Mouse (Mus musculus): ENCODE measurements at regions not wholly inside any gene's neighbourhood (a gene's known extent, or its start where the extent isn't known, plus 50 kb on each side); places are given as distances from the start of the nearest gene placed in this dataset.
A peak's percentile ranks its signal among the peaks of the same experiment; 100 is the strongest.

DNA sequence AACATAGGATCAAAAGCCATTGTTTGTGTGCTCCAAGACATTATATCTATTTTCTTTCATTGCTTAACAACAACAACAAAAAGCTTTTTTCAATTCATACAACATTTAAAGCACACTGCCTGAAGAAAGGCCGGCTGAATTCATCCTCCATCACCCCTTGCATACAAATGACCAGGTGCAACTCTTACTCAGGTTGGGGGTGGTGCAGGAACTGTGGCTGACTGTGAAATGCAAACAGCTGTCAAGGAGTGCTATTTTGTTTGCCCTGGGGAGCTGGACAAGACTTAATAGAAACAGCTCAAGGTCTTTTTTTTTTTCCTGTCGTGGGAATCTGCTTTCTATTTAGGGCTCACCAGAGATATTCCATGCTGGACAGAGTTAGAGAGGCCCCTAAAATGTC is 406.6 kb upstream of the Cldn34d start:
- Histone ChIP-seq H3K27ac (ENCODE audit: low read depth, low read length) (no peak overlapping the region), H3K4me2 (ENCODE audit: low read depth, low read length, severe bottlenecking) (no peak overlapping the region), H3K36me3 (ENCODE audit: control insufficient read depth, insufficient read depth, low read length) (no peaks in the 10 kb centered on the region), H3K27me3 (ENCODE audit: control insufficient read depth, insufficient read depth, low read length) (no peaks in the 10 kb centered on the region), H3K9me3 (ENCODE audit: control insufficient read depth, low read length) (no peaks in the 10 kb centered on the region), H3K4me3 (ENCODE audit: low read depth, low read length) (no peak overlapping the region), H3K4me1 (replicated peaks; ENCODE audit: control insufficient read depth, insufficient read depth, low read length) (no peaks in the 10 kb centered on the region), H3K9ac (ENCODE audit: low read length) (no peak overlapping the region)
- DNase-seq (ENCODE audit: low spot score) = no peak
- 20% methylated on average over 2 of the region's 2 CpGs for WGBS
- no peak for ATAC-seq (replicated peaks; ENCODE audit: low FRiP score)

DNA sequence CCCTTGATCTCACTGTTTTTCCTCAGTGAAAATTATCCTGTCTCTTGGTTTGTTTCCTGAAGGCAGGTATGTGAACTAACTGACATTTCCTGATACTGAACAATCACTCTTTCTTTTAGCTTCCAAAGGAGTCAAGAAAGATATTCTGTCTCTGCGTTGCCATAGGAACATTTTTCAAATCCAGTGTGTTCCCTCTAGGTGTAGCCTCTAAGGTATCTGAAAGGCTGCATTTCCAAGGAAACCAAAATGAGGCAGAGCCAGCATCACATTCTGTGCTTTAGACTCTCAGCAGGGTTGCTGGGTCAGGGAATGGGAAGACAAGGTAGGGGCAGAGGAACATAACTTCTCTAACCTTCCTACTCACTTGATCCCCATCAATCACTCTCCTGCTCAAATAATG is 411.2 kb upstream of the Cldn34d start:
- H3K9me3 ChIP-seq (ENCODE audit: control insufficient read depth, low read length) = no peaks in the 10 kb centered on the region
- no peaks in the 10 kb centered on the region for H3K27me3 ChIP-seq (ENCODE audit: control insufficient read depth, insufficient read depth, low read length)
- 78% methylated on average over 1 of the region's 1 CpGs for WGBS
- H3K9ac ChIP-seq (ENCODE audit: low read length) = no peak overlapping the region
- H3K4me3 ChIP-seq (ENCODE audit: low read depth, low read length) = no peak overlapping the region
- H3K4me1 ChIP-seq (replicated peaks; ENCODE audit: control insufficient read depth, insufficient read depth, low read length) = no peaks in the 10 kb centered on the region
- no peak overlapping the region for H3K27ac ChIP-seq (ENCODE audit: low read depth, low read length)
- no peak for ATAC-seq (replicated peaks; ENCODE audit: low FRiP score)
- no peak for DNase-seq (ENCODE audit: low spot score)
- no peak overlapping the region for H3K4me2 ChIP-seq (ENCODE audit: low read depth, low read length, severe bottlenecking)
- H3K36me3 ChIP-seq (ENCODE audit: control insufficient read depth, insufficient read depth, low read length) = no peaks in the 10 kb centered on the region

DNA sequence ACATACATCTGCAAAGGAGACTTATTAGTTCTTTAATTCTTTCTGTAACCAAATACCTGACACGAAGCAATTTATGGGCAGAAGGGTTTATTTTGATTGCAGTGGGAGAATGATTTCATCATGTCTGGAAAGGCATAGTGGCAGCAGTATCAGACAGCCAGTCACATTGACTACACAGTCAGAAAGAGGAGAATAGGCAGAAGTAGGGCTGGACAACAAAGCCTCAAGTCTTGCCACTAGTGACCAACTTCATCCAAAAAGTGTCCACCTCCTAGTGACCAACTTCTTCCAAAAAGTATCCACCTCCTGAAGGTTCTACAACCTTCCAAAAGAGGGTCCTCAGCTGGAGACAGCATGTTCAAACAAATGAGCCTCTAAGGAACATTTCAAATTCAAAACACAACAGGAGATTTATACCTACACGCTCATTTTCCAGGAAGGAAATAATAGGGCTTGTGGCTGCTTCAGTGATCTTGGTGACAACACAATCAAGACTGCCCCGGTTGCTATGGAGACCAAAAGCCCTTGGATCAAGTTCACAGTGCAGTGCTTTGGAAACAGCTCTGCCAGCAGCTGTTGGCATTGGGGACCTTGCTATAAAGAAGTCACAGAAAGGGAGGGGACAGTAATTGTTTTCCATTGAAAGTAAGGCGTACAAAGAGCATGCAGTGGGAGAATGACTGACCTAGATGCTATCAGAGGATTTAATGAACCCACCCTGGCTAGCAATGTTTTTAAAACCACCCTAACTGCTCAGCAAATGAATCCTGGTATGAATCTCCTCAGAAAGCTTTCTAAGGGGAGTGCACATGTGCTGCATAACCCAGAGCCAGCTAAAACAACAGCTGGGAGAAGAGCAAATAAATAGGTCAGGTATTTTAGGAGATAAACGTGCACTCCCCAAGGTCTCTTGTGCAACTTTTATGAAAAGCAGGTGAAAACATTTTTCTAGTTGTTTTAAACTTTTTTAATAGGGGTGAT is 448.0 kb upstream of the Cldn34d start:
- Histone ChIP-seq H3K9ac (ENCODE audit: low read length) (no peak overlapping the region), H3K27me3 (ENCODE audit: control insufficient read depth, insufficient read depth, low read length) (no peaks in the 10 kb centered on the region), H3K4me3 (ENCODE audit: low read depth, low read length) (no peak overlapping the region), H3K9me3 (ENCODE audit: control insufficient read depth, low read length) (no peaks in the 10 kb centered on the region), H3K4me1 (replicated peaks; ENCODE audit: control insufficient read depth, insufficient read depth, low read length) (no peaks in the 10 kb centered on the region), H3K36me3 (ENCODE audit: control insufficient read depth, insufficient read depth, low read length) (no peaks in the 10 kb centered on the region), H3K4me2 (ENCODE audit: low read depth, low read length, severe bottlenecking) (no peak overlapping the region), H3K27ac (ENCODE audit: low read depth, low read length) (no peak overlapping the region)
- WGBS = 26% methylated on average over 5 of the region's 5 CpGs
- ATAC-seq (replicated peaks; ENCODE audit: low FRiP score) (peak; percentile 95), DNase-seq (ENCODE audit: low spot score) (peak; percentile 58)

DNA sequence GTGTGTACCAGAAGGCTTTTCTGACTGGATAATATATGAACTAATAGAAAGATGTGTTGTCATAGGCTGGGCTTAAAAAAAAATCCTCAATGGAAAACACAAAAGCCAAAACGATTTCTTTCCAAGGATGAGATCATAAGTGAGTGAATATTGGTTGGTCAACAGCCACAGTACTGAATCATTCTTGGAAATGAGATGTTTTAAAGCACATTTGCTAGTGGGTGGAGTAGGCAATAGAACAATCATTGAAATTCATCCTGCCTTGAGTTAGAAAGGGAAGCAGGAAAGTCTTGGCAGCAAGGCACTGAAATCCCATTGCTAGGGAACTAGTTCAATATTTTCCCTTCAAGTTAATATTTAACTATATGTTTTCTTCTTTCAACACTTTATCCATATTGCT is 449.3 kb upstream of the Cldn34d start:
- Histone ChIP-seq H3K4me3 (ENCODE audit: low read depth, low read length) (no peak overlapping the region), H3K9me3 (ENCODE audit: control insufficient read depth, low read length) (no peaks in the 10 kb centered on the region), H3K36me3 (ENCODE audit: control insufficient read depth, insufficient read depth, low read length) (no peaks in the 10 kb centered on the region), H3K27ac (ENCODE audit: low read depth, low read length) (no peak overlapping the region), H3K9ac (ENCODE audit: low read length) (no peak overlapping the region), H3K27me3 (ENCODE audit: control insufficient read depth, insufficient read depth, low read length) (no peaks in the 10 kb centered on the region), H3K4me2 (ENCODE audit: low read depth, low read length, severe bottlenecking) (no peak overlapping the region), H3K4me1 (replicated peaks; ENCODE audit: control insufficient read depth, insufficient read depth, low read length) (no peaks in the 10 kb centered on the region)
- ATAC-seq (replicated peaks; ENCODE audit: low FRiP score) = no peak
- no peak for DNase-seq (ENCODE audit: low spot score)
- 69% methylated on average over 1 of the region's 1 CpGs for WGBS

DNA sequence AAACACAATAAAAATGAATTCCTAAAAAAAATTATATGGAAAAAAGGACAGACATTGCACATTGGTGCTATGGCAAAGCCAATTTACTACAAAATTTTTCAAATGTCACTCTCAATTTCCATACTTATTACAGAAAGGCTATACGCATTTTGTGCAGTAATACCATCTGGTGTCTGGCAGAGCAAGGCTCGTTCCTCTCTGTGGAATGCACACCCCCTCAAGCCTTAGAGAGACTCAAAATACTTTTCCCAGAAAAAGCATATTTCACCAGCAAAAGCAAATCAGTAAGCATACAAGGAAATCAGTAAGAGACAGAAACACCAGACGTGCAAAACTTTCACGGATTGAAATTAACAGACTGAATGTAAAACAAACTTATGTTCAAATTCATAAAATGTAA is 431.0 kb upstream of the Tbl1x start:
- no peaks in the 10 kb centered on the region for H3K27me3 ChIP-seq (ENCODE audit: control insufficient read depth, insufficient read depth, low read length)
- DNase-seq (ENCODE audit: low spot score) (no peak), ATAC-seq (replicated peaks; ENCODE audit: low FRiP score) (no peak)
- no peak overlapping the region for H3K4me3 ChIP-seq (ENCODE audit: low read depth, low read length)
- no peaks in the 10 kb centered on the region for H3K9me3 ChIP-seq (ENCODE audit: control insufficient read depth, low read length)
- H3K9ac ChIP-seq (ENCODE audit: low read length) = no peak overlapping the region
- H3K4me2 ChIP-seq (ENCODE audit: low read depth, low read length, severe bottlenecking) = no peak overlapping the region
- H3K36me3 ChIP-seq (ENCODE audit: control insufficient read depth, insufficient read depth, low read length) = no peaks in the 10 kb centered on the region
- WGBS = 89% methylated on average over 4 of the region's 4 CpGs
- H3K27ac ChIP-seq (ENCODE audit: low read depth, low read length) = no peak overlapping the region
- H3K4me1 ChIP-seq (replicated peaks; ENCODE audit: control insufficient read depth, insufficient read depth, low read length) = no peaks in the 10 kb centered on the region

DNA sequence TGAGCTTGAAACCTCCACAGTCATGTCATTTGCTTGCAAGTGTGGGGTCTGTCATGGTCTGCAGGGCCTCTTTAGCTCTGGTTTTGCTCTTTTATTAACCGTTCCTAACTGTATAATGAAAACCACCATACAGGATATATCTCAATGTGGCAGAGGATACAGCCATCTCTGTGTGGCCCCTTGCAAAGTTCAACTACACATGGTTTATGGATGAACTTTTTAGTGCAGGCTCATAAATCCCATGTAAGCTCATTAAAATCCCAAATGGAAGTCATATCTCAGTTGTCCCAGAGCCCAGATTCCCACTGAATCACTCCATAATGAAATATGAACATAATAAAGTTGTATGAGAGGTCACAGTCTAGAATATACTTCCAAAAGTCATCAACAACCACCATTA is 428.1 kb upstream of the Tbl1x start:
- no peak overlapping the region for H3K4me2 ChIP-seq (ENCODE audit: low read depth, low read length, severe bottlenecking)

DNA sequence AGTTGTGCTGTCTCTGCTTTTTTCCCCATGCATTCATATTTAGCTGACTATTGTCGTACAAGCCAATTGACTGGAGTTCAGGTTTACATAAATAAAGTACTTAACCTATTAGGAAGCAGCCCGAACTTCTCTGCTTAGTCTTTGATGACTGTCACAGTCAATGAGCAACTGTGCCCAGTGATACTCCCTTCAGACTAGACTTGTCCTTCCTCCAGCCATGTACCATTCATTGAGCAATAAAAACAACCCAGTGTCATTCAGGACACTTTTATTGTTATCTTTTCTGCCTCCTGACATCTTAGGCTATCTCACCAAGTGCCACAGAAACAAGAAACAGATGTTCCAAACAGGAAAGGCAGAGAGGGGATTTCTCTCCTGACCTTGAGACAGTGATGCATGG is 389.1 kb upstream of the Tbl1x start:
- H3K4me1 ChIP-seq (replicated peaks; ENCODE audit: control insufficient read depth, insufficient read depth, low read length) = no peaks in the 10 kb centered on the region
- H3K9me3 ChIP-seq (ENCODE audit: control insufficient read depth, low read length) = no peaks in the 10 kb centered on the region
- 83% methylated on average over 2 of the region's 2 CpGs for WGBS

More for the DNA sequence above, 428.1 kb upstream of the Tbl1x start:
- ATAC-seq (replicated peaks; ENCODE audit: low FRiP score) (no peak), DNase-seq (ENCODE audit: low spot score) (no peak)
- Histone ChIP-seq H3K9ac (ENCODE audit: low read length) (no peak overlapping the region), H3K4me3 (ENCODE audit: low read depth, low read length) (no peak overlapping the region), H3K36me3 (ENCODE audit: control insufficient read depth, insufficient read depth, low read length) (no peaks in the 10 kb centered on the region), H3K27ac (ENCODE audit: low read depth, low read length) (no peak overlapping the region), H3K27me3 (ENCODE audit: control insufficient read depth, insufficient read depth, low read length) (no peaks in the 10 kb centered on the region), H3K9me3 (ENCODE audit: control insufficient read depth, low read length) (no peaks in the 10 kb centered on the region), H3K4me1 (replicated peaks; ENCODE audit: control insufficient read depth, insufficient read depth, low read length) (no peaks in the 10 kb centered on the region)
- 93% methylated on average over 1 of the region's 1 CpGs for WGBS

More for the DNA sequence above, 389.1 kb upstream of the Tbl1x start:
- Histone ChIP-seq H3K36me3 (ENCODE audit: control insufficient read depth, insufficient read depth, low read length) (no peaks in the 10 kb centered on the region), H3K27ac (ENCODE audit: low read depth, low read length) (no peak overlapping the region), H3K27me3 (ENCODE audit: control insufficient read depth, insufficient read depth, low read length) (no peaks in the 10 kb centered on the region), H3K4me2 (ENCODE audit: low read depth, low read length, severe bottlenecking) (no peak overlapping the region), H3K4me3 (ENCODE audit: low read depth, low read length) (no peak overlapping the region), H3K9ac (ENCODE audit: low read length) (no peak overlapping the region)
- DNase-seq (ENCODE audit: low spot score) (no peak), ATAC-seq (replicated peaks; ENCODE audit: low FRiP score) (no peak)
